Mouse (Mus musculus) heart, embryonic 16.5 days (tissue): ENCODE data around the gene 1600012H06Rik. TPM values are rescaled to one million over a fixed set of nuclear protein-coding genes. Genes with fewer than 3 reads are reported as not detected.
A peak's percentile ranks its signal among the peaks of the same experiment; 100 is the strongest.
"Not testable (repeated sequence)": the region's sequence is repeated elsewhere in the genome, so short reads cannot be mapped to it uniquely, and the experiment has no call there.

ENCODE experiments used
- ATAC-seq: fragments of 200-750 bp; cut with Nextera tagmentation; replicated peaks from 2 replicates; pipeline ENCODE4 v1.8.0; 2017; ENCODE audit warnings: moderate number of reproducible peaks; ENCODE audit not compliant: insufficient read depth, low FRiP score; ENCODE audit errors: extremely low read depth
- H3K27ac ChIP-seq: fragments of 300-500 bp; sonication (generic); 2 replicates; pipeline ENCODE4 v1.5.1; 2014; ENCODE audit warnings: mild to moderate bottlenecking, low read length, control low read depth, moderate library complexity
- H3K27me3 ChIP-seq: fragments of 300-500 bp; sonication (generic); 2 replicates; pipeline ENCODE4 v1.6.1; 2014; ENCODE audit warnings: low read length, mixed read lengths; ENCODE audit not compliant: control insufficient read depth, insufficient read depth
- H3K36me3 ChIP-seq: fragments of 300-500 bp; sonication (generic); 2 replicates; pipeline ENCODE4 v1.6.1; 2014; ENCODE audit not compliant: control insufficient read depth, insufficient read depth
- H3K4me1 ChIP-seq: fragments of 300-500 bp; sonication (generic); 2 replicates; pipeline ENCODE4 v1.6.1; 2014; ENCODE audit warnings: low read length, mixed read lengths; ENCODE audit not compliant: control insufficient read depth, insufficient read depth
- H3K4me2 ChIP-seq: fragments of 300-500 bp; sonication (generic); 2 replicates; pipeline ENCODE4 v1.6.1; 2014; ENCODE audit warnings: low read depth, mild to moderate bottlenecking, control low read depth, low read length
- H3K4me3 ChIP-seq: fragments of 300-500 bp; sonication (generic); 2 replicates; pipeline ENCODE4 v1.5.1; 2014; ENCODE audit warnings: mild to moderate bottlenecking, control low read depth, low read length
- H3K9ac ChIP-seq: fragments of 300-500 bp; sonication (generic); 2 replicates; pipeline ENCODE4 v1.6.1; 2014; ENCODE audit warnings: low read length, control low read depth
- H3K9me3 ChIP-seq: fragments of 300-500 bp; sonication (generic); replicated peaks from 2 replicates; pipeline ENCODE4 v1.6.1; 2016; ENCODE audit warnings: low read length; ENCODE audit not compliant: control insufficient read depth
- WGBS: fragments of 180-500 bp; shearing (Covaris S2); extraction: QIAGEN DNeasy Blood & Tissue Kit; methylation state at CpG from one replicate; pipeline ENCODE4 v1.1.7; 2014; 5-methylcytosine and 5-hydroxymethylcytosine counted together
- polyA plus RNA-seq: library from polyadenylated mRNA; unstranded; fragments of >200 nt; fragmentation: Nextera tagmentation; extraction: Ambion mirVana; gene quantifications from 2 replicates; pipeline ENCODE4 v1.2.1, GENCODE M21; 2015

The 1600012H06Rik gene
- polyA plus RNA-seq, 1 experiment from 2014 or later = 30.2 TPM

DNA sequence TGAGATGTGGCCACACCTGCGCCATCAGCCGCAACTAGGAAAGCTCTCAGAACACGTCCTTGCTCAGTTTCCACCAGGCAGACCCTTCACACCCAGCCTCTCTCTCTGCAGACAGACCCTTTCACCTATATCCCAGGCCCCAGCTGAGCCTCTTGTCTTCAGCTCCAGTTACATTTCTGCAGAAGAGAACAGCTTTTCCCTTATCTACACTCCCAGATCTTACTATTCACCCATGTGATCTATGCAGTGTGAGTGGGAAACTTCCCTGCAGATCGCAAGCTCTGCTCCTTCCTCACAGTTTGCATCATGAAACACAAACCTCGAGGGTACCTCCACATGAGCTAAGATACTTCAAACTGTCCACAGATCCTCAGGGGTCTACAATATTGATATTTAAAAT is 11.5 kb upstream of the 1600012H06Rik start:
- Histone ChIP-seq H3K9me3 (no peaks in the 10 kb centered on the region), H3K36me3 (no peaks in the 10 kb centered on the region), H3K4me1 (no peaks in the 10 kb centered on the region), H3K27me3 (no peaks in the 10 kb centered on the region), H3K4me3 (no peak overlapping the region), H3K4me2 (no peak overlapping the region), H3K27ac (no peak overlapping the region), H3K9ac (no peak overlapping the region)
- 75% methylated on average over 5 of the region's 5 CpGs for WGBS
- no peak for ATAC-seq

DNA sequence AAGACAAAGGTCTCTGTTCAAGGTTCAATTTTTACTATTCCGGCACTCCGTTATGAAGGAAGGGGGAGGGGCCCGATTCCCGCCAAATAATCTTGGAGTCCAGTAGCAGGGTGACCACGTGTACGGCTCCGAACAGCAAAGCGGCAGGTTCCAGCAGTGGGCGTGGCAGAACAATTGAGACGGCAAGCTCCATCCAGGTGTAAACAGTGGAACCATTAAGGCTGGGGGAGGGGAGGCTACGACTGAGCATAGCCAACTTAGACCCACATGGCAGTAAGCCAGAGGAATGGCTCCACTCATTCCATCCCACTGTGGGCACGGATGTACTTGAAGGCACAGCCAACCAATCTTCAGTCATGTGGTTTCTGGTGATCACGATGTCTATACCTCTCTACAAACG is 7.7 kb upstream of the 1600012H06Rik start:
- not testable (repeated sequence) for H3K27ac ChIP-seq, H3K9me3 ChIP-seq, H3K9ac ChIP-seq, H3K4me2 ChIP-seq, H3K36me3 ChIP-seq, H3K27me3 ChIP-seq, H3K4me3 ChIP-seq, H3K4me1 ChIP-seq, ATAC-seq
- 77% methylated on average over 14 of the region's 14 CpGs for WGBS

DNA sequence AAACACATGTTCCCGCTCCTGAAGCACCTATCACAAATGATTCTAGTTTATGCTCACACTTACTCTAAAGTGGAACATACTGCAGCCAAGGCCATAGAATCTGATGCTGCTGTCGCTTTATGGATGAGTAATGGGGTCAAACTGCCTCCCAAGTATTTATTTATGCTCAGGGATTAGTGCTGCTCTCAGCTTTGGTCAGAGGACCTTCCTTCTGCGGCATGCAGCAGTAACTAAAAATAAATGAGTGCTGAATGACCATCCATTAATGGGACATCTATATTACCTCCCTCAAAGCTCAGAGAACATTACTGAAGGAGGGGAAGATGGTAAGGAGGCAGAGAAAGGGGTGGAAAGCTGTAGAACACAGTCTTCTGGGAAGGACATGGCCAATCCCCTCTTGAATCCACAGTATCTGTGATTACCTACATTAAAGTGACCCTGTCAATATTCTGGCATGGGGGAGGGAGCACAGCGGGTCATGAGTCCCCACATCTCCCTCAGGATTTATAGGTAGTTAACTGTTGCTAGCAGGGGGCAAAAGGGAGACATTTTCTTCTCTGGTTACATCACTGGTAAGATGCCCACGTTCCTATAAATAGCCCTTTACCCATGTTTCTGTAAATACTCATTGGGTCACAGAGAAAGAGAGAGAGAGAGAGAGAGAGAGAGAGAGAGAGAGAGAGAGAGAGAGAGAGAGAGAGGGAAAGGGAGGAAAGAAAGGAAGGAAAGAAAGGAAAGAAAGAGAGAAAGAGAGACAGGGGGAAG is 7.0 kb upstream of the 1600012H06Rik start:
- Histone ChIP-seq H3K9ac (no peak overlapping the region), H3K27ac (no peak overlapping the region), H3K27me3 (no peaks in the 10 kb centered on the region), H3K9me3 (no peaks in the 10 kb centered on the region), H3K4me1 (no peaks in the 10 kb centered on the region), H3K4me2 (no peak overlapping the region), H3K36me3 (no peaks in the 10 kb centered on the region), H3K4me3 (no peak overlapping the region)
- ATAC-seq = no peak
- 65% methylated on average over 5 of the region's 5 CpGs for WGBS

DNA sequence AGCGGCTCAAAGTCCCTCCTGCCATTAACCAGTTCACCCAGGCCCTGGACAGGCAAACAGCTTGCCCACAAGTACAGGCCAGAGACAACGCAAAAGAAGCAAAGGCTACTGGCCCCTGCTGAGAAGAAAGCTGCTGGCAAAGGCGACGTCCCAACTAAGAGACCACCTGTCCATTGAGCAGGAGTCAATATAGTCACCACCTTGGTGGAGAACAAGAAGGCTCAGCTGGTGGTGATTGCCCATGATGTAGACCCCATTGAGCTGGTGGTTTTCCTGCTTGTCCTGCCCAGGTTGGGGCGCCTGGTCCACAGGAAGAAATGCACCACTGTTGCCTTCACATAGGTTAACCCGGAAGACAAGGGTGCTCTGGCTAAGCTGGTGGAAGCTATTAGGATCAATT is 803 bp upstream of the 1600012H06Rik start:
- not testable (repeated sequence) for H3K27me3 ChIP-seq, H3K9me3 ChIP-seq, H3K36me3 ChIP-seq, ATAC-seq
- H3K4me1 ChIP-seq = peaks cover 19% of the 10 kb centered on the region
- H3K4me2 ChIP-seq = peak overlapping the region; percentile 86
- H3K27ac ChIP-seq = peak overlapping the region; percentile 80; the same call in 1 of the 2 replicates
- peak overlapping the region; percentile 95 for H3K4me3 ChIP-seq
- 69% methylated on average over 6 of the region's 6 CpGs for whole genome bisulfite sequencing
- peak overlapping the region; percentile 92 for H3K9ac ChIP-seq

DNA sequence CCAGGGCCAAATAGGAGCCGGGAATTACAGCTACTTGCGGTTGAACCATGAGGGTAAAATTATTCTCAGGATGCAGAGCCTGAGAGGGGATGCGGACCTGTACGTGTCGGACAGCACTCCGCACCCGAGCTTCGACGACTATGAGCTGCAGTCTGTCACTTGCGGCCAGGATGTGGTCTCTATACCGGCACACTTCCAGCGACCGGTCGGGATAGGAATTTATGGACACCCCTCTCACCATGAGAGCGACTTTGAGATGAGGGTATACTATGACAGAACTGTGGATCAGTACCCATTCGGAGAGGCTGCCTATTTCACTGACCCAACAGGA is 710 bp downstream of the 1600012H06Rik start:
- H3K27me3 ChIP-seq = no peaks in the 10 kb centered on the region
- peaks cover 19% of the 10 kb centered on the region for H3K4me1 ChIP-seq
- no peak overlapping the region; the same call in 1 of the 2 replicates for H3K27ac ChIP-seq
- H3K36me3 ChIP-seq = peaks cover 4% of the 10 kb centered on the region; the same call in 1 of the 2 replicates
- 13% methylated on average over 16 of the region's 16 CpGs for WGBS
- H3K9ac ChIP-seq = peak overlapping the region; percentile 92
- H3K4me3 ChIP-seq = peak overlapping the region; percentile 95
- no peaks in the 10 kb centered on the region for H3K9me3 ChIP-seq
- H3K4me2 ChIP-seq = peak overlapping the region; percentile 86
- ATAC-seq = no peak

DNA sequence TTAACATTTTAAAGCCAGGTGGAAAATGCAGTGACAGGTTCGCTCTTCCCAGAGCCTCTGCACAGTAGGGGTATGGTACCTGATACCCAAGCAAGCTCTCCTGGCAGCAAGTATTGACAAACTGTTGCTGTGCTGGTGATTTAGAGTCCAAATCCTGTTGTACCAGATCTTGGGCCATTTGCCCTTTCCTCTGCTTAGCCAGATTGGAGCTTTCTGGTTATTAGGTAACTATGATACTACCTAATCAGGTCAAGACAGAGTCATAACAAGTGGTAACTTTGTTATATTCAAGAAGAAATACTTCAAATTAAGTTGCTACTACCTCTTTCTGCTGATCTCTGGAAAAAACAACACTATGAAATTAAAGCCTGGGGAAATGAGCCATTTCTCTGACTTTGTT is 1.6 kb downstream of the 1600012H06Rik start:
- Histone ChIP-seq H3K4me2 (peak overlapping the region; percentile 26; the same call in 1 of the 2 replicates), H3K4me1 (peaks cover 19% of the 10 kb centered on the region), H3K27me3 (no peaks in the 10 kb centered on the region), H3K4me3 (no peak overlapping the region), H3K9me3 (no peaks in the 10 kb centered on the region), H3K36me3 (peaks cover 9% of the 10 kb centered on the region), H3K27ac (no peak overlapping the region), H3K9ac (no peak overlapping the region)
- 93% methylated on average over 1 of the region's 1 CpGs for WGBS
- ATAC-seq = no peak

DNA sequence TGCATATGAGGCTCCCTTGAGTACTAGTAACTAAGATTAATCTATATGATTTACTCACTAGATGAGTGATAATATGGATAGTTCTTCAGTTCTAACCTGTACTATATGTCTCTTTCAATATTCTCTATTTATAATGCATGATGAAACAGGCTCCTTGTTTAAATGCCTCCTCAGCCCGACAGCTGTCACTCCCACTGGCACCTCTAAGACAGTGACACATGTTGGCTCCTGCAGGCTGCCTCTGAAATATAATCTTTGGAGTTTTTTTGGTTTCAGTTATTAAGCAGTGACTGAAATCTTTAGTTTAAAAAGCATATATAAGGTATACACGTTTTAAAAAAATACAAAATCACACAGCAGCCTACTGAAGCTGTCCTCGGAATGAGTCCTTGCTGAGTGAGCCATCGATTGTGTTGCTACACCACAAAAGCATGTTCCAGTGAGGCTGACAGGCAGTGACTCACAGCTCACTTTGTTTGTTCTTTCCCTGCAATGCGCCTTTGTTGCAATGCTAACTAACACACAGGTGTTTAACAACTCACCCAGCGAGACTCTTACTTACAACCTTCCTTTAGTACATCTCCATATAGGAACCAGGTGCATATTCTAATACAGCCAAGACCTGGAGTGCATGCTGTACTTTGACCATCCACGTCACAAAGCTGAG is 6.3 kb downstream of the 1600012H06Rik start:
- Histone ChIP-seq H3K4me1 (peaks cover 9% of the 10 kb centered on the region), H3K9ac (no peak overlapping the region), H3K36me3 (peaks cover 40% of the 10 kb centered on the region), H3K27me3 (no peaks in the 10 kb centered on the region), H3K4me3 (no peak overlapping the region), H3K27ac (no peak overlapping the region), H3K4me2 (no peak overlapping the region), H3K9me3 (no peaks in the 10 kb centered on the region)
- no peak for ATAC-seq
- 88% methylated on average over 7 of the region's 7 CpGs for WGBS

DNA sequence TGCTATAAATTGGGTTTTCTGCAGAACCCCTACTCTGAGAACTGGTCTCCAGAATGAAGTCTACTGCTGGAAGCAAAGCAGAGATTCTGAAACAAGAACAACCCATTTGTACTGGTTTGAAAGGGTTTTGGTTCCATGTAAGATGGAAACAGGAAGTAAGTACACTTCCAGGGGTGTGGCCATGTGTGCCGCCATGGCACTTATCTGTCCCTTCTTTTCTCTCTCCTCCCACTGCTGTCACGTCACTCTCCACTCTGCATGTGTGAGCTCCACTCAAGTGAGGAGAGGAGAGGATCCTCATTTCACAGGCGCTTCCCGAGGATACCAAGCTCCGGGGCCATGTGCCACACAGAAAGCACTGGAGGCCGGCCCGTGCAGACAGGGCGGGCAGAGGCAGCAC is 10.5 kb downstream of the 1600012H06Rik start:
- no peaks in the 10 kb centered on the region for H3K27me3 ChIP-seq
- no peak overlapping the region for H3K4me2 ChIP-seq
- no peak overlapping the region for H3K4me3 ChIP-seq
- H3K4me1 ChIP-seq = no peaks in the 10 kb centered on the region
- H3K9me3 ChIP-seq = no peaks in the 10 kb centered on the region
- H3K36me3 ChIP-seq = peaks cover 38% of the 10 kb centered on the region
- WGBS = 79% methylated on average over 8 of the region's 8 CpGs
- ATAC-seq = no peak
- H3K27ac ChIP-seq = no peak overlapping the region
- H3K9ac ChIP-seq = no peak overlapping the region

DNA sequence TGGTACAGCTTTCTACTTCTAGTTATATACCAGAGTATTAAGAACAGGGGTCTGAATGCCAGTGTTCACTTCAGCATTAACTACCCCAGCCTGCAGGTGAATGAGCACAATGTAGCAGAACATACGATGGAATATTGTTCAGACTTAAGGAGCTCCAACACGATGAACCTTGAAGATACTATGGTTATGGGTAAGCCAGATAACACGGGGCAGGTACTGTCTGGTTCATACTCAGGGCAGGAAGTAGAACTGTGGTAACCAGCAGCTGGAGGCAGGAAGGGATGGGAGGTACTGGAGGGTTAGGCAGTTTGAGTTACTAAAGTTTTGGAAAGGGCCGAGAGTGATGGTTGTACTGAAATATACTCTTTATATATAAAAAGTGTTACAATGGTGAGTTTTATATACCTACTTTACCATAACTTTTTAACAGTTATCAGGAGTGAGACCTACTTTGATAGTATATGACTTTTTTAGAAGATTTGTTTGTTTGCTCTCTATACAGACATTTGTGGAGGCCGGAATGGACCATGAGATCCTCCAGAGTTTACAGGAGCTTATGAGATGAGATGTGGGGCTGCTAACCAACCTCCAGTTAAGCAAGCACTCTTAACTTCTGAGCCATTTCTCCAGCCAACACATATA is 15.8 kb downstream of the 1600012H06Rik start:
- Histone ChIP-seq H3K4me2 (no peak overlapping the region), H3K36me3 (peaks cover 10% of the 10 kb centered on the region; the same call in 1 of the 2 replicates), H3K9me3 (no peaks in the 10 kb centered on the region), H3K9ac (no peak overlapping the region), H3K27me3 (no peaks in the 10 kb centered on the region), H3K27ac (no peak overlapping the region), H3K4me1 (peaks cover 8% of the 10 kb centered on the region), H3K4me3 (no peak overlapping the region)
- 82% methylated on average over 5 of the region's 5 CpGs for WGBS
- no peak for ATAC-seq
